Mouse (Mus musculus) right cerebral cortex, adult 18-20 months (tissue): Measurements from ENCODE around the gene Cpa5.

ENCODE experiments used
- DNase-seq: peaks from one replicate; pipeline ENCODE4 v3.0.0; 2022; ENCODE audit warnings: mixed read lengths

Gene Cpa5

GRCm38 (mm10) chr6:30604342-30604867 is 6.4 kb upstream of the Cpa5 start:
- DNase-seq = no peak

GRCm38 (mm10) chr6:30605111-30605510 is 5.7 kb upstream of the Cpa5 start:
- no peak for DNase-seq

GRCm38 (mm10) chr6:30605672-30606071 is 5.1 kb upstream of the Cpa5 start:
- no peak for DNase-seq

GRCm38 (mm10) chr6:30611212-30611611 is 402 bp downstream of the Cpa5 start:
- no peak for DNase-seq

GRCm38 (mm10) chr6:30614251-30614650 is 3.4 kb downstream of the Cpa5 start:
- DNase-seq = peak; percentile 8

- no peak for DNase-seq
Measured at GRCm38 (mm10) chr6:30615741-30616140, 4.9 kb downstream of the Cpa5 start.

GRCm38 (mm10) chr6:30616491-30616941 is 5.7 kb downstream of the Cpa5 start:
- DNase-seq = no peak

GRCm38 (mm10) chr6:30617020-30617958 is 6.5 kb downstream of the Cpa5 start:
- no peak for DNase-seq

- peak; percentile 72 for DNase-seq
Measured at GRCm38 (mm10) chr6:30617959-30618590, 7.3 kb downstream of the Cpa5 start.

- no peak for DNase-seq
Measured at GRCm38 (mm10) chr6:30618735-30619134, 7.9 kb downstream of the Cpa5 start.

GRCm38 (mm10) chr6:30619606-30620005 is 8.8 kb downstream of the Cpa5 start:
- DNase-seq = no peak

GRCm38 (mm10) chr6:30620591-30620990 is 9.8 kb downstream of the Cpa5 start:
- no peak for DNase-seq

GRCm38 (mm10) chr6:30620994-30621393 is 10.2 kb downstream of the Cpa5 start:
- DNase-seq = no peak

GRCm38 (mm10) chr6:30621986-30622389 is 11.2 kb downstream of the Cpa5 start:
- no peak for DNase-seq

GRCm38 (mm10) chr6:30624763-30625162 is 14.0 kb downstream of the Cpa5 start:
- DNase-seq = no peak

GRCm38 (mm10) chr6:30628152-30628551 is 17.3 kb downstream of the Cpa5 start:
- peak; percentile 20 for DNase-seq

GRCm38 (mm10) chr6:30629989-30630388 is 19.2 kb downstream of the Cpa5 start:
- no peak for DNase-seq

GRCm38 (mm10) chr6:30635361-30635862 is 24.6 kb downstream of the Cpa5 start:
- DNase-seq = no peak

- DNase-seq = no peak
Measured at GRCm38 (mm10) chr6:30636186-30636842, 25.5 kb downstream of the Cpa5 start.

GRCm38 (mm10) chr6:30638674-30639268 is 28.0 kb downstream of the Cpa5 start, which contains the start of gene Cpa1:
Gene Cpa1 (plus strand): TSS chr6:30639218.
- no peak for DNase-seq

- DNase-seq = no peak
Measured at GRCm38 (mm10) chr6:30643694-30644460, 33.1 kb downstream of the Cpa5 start.

GRCm38 (mm10) chr6:30644462-30644861 is 33.7 kb downstream of the Cpa5 start:
- DNase-seq = no peak
